Mouse (Mus musculus) liver, embryonic 11.5 days (tissue): ENCODE data around the gene 1700021F05Rik. TPM values are rescaled to one million over a fixed set of nuclear protein-coding genes. Genes with fewer than 3 reads are reported as not detected.

Experiments used
- ATAC-seq: fragments of 200-750 bp; cut with Nextera tagmentation; replicated peaks from 2 replicates; pipeline ENCODE4 v1.8.0; 2017; ENCODE audit warnings: moderate number of reproducible peaks, mild to moderate bottlenecking, moderate TSS enrichment, moderate library complexity; ENCODE audit not compliant: low FRiP score
- DNase-seq: peaks from one replicate; pipeline ENCODE4 v3.0.0-alpha.2; 2017; ENCODE audit warnings: low spot score
- H3K27ac ChIP-seq: fragments of 300-500 bp; sonication (generic); 2 replicates; pipeline ENCODE4 v1.5.1; 2014; ENCODE audit warnings: mild to moderate bottlenecking, low read depth, low read length, control low read depth
- H3K27me3 ChIP-seq: fragments of 300-500 bp; sonication (generic); replicated peaks from 2 replicates; pipeline ENCODE4 v1.6.1; 2014; ENCODE audit warnings: low read length, mixed read lengths; ENCODE audit not compliant: control insufficient read depth, insufficient read depth
- H3K36me3 ChIP-seq: fragments of 300-500 bp; sonication (generic); 2 replicates; pipeline ENCODE4 v1.6.1; 2014; ENCODE audit warnings: mild to moderate bottlenecking, low read length, moderate library complexity, mixed read lengths; ENCODE audit not compliant: control insufficient read depth, insufficient read depth
- H3K4me1 ChIP-seq: fragments of 300-500 bp; sonication (generic); replicated peaks from 2 replicates; pipeline ENCODE4 v1.6.1; 2014; ENCODE audit warnings: low read length, mixed read lengths; ENCODE audit not compliant: control insufficient read depth, insufficient read depth
- H3K4me2 ChIP-seq: fragments of 300-500 bp; sonication (generic); 2 replicates; pipeline ENCODE4 v1.6.1; 2014; ENCODE audit warnings: mild to moderate bottlenecking, control low read depth, moderate library complexity
- H3K4me3 ChIP-seq: fragments of 300-500 bp; sonication (generic); 2 replicates; pipeline ENCODE4 v1.5.1; 2014; ENCODE audit warnings: low read depth, low read length, control low read depth
- H3K9ac ChIP-seq: fragments of 300-500 bp; sonication (generic); 2 replicates; pipeline ENCODE4 v1.6.1; 2014; ENCODE audit warnings: low read depth, low read length, control low read depth
- H3K9me3 ChIP-seq: fragments of 300-500 bp; sonication (generic); 2 replicates; pipeline ENCODE4 v1.6.1; 2016; ENCODE audit warnings: low read length, inconsistent platforms, mixed read lengths; ENCODE audit not compliant: control insufficient read depth
- WGBS: fragments of 180-500 bp; shearing (Covaris S2); extraction: QIAGEN DNeasy Blood & Tissue Kit; methylation state at CpG from one replicate; pipeline ENCODE4 v1.1.7; 2014; 5-methylcytosine and 5-hydroxymethylcytosine counted together
- polyA plus RNA-seq: library from polyadenylated mRNA; unstranded; fragments of >200 nt; fragmentation: Nextera tagmentation; extraction: Ambion mirVana; gene quantifications from 2 replicates; pipeline ENCODE4 v1.2.1, GENCODE M21; 2014

Gene 1700021F05Rik
- polyA plus RNA-seq, 1 experiment from 2014 or later = 80.7 TPM

- Histone ChIP-seq H3K9me3 (no peaks in the 10 kb centered on the region), H3K36me3 (no peaks in the 10 kb centered on the region), H3K27me3 (no peaks in the 10 kb centered on the region), H3K27ac (no peak overlapping the region), H3K4me3 (no peak overlapping the region), H3K4me2 (no peak overlapping the region), H3K9ac (no peak overlapping the region), H3K4me1 (peaks cover 42% of the 10 kb centered on the region)
- ATAC-seq (no peak), DNase-seq (no peak)
- WGBS = 78% methylated on average over 6 of the region's 6 CpGs
These were observed 55.0 kb downstream of the 1700021F05Rik start for GRCm38 (mm10) chr10:43485751-43486268.

- Histone ChIP-seq H3K4me2 (peak overlapping the region; percentile 16), H3K9ac (no peak overlapping the region), H3K36me3 (no peaks in the 10 kb centered on the region), H3K27ac (no peak overlapping the region; the same call in 1 of the 2 replicates), H3K4me3 (no peak overlapping the region), H3K9me3 (no peaks in the 10 kb centered on the region), H3K4me1 (peaks cover 34% of the 10 kb centered on the region), H3K27me3 (no peaks in the 10 kb centered on the region)
- ATAC-seq = no peak
- DNase-seq = no peak
- 57% methylated on average over 9 of the region's 9 CpGs for WGBS
These were observed 57.3 kb downstream of the 1700021F05Rik start for GRCm38 (mm10) chr10:43483426-43483995.

- 86% methylated on average over 5 of the region's 5 CpGs for WGBS
- no peak overlapping the region; the same call in 1 of the 2 replicates for H3K4me2 ChIP-seq
- DNase-seq = no peak
- ATAC-seq = no peak
- no peak overlapping the region for H3K27ac ChIP-seq
- no peak overlapping the region for H3K4me3 ChIP-seq
- H3K9me3 ChIP-seq = no peaks in the 10 kb centered on the region
- H3K27me3 ChIP-seq = no peaks in the 10 kb centered on the region
- H3K36me3 ChIP-seq = no peaks in the 10 kb centered on the region
- peaks cover 32% of the 10 kb centered on the region for H3K4me1 ChIP-seq
- H3K9ac ChIP-seq = no peak overlapping the region
These were observed 58.8 kb downstream of the 1700021F05Rik start for GRCm38 (mm10) chr10:43482021-43482420.

GRCm38 (mm10) chr10:43481179-43481578, 59.6 kb downstream of the 1700021F05Rik start:
- H3K4me3 ChIP-seq = no peak overlapping the region
- 35% methylated on average over 4 of the region's 4 CpGs for WGBS
- H3K9me3 ChIP-seq = no peaks in the 10 kb centered on the region
- no peak for DNase-seq
- ATAC-seq = no peak
- no peaks in the 10 kb centered on the region for H3K27me3 ChIP-seq
- peak overlapping the region; percentile 97 for H3K4me2 ChIP-seq
- H3K27ac ChIP-seq = peak overlapping the region; percentile 15
- H3K36me3 ChIP-seq = no peaks in the 10 kb centered on the region
- H3K9ac ChIP-seq = peak overlapping the region; percentile 48
- H3K4me1 ChIP-seq = peaks cover 34% of the 10 kb centered on the region

GRCm38 (mm10) chr10:43480227-43480849, 60.5 kb downstream of the 1700021F05Rik start:
- DNase-seq (no peak), ATAC-seq (no peak)
- peaks cover 34% of the 10 kb centered on the region for H3K4me1 ChIP-seq
- no peaks in the 10 kb centered on the region for H3K9me3 ChIP-seq
- peak overlapping the region; percentile 97 for H3K4me2 ChIP-seq
- peak overlapping the region; percentile 96 for H3K27ac ChIP-seq
- H3K4me3 ChIP-seq = peak overlapping the region; percentile 79
- H3K36me3 ChIP-seq = no peaks in the 10 kb centered on the region
- no peaks in the 10 kb centered on the region for H3K27me3 ChIP-seq
- WGBS = 8% methylated on average over 13 of the region's 13 CpGs
- H3K9ac ChIP-seq = peak overlapping the region; percentile 93

GRCm38 (mm10) chr10:43479436-43480157, 61.2 kb downstream of the 1700021F05Rik start:
- no peaks in the 10 kb centered on the region for H3K36me3 ChIP-seq
- peak overlapping the region; percentile 93 for H3K9ac ChIP-seq
- no peaks in the 10 kb centered on the region for H3K27me3 ChIP-seq
- peak overlapping the region; percentile 79 for H3K4me3 ChIP-seq
- peak; percentile 87 for ATAC-seq
- peak; percentile 86 for DNase-seq
- peak overlapping the region; percentile 97 for H3K4me2 ChIP-seq
- no peaks in the 10 kb centered on the region for H3K9me3 ChIP-seq
- peaks cover 34% of the 10 kb centered on the region for H3K4me1 ChIP-seq
- peak overlapping the region; percentile 96 for H3K27ac ChIP-seq
- WGBS = under 1% methylated on average over 74 of the region's 103 CpGs

GRCm38 (mm10) chr10:43478751-43479435, 61.9 kb downstream of the 1700021F05Rik start, which contains the start of gene Bend3:
Bend3 (plus strand) TSS chr10:43478831.
- Histone ChIP-seq H3K27ac (peak within 1 kb of the TSS; percentile 96), H3K4me3 (peak within 1 kb of the TSS; percentile 79), H3K4me1 (peaks cover 34% of the 10 kb centered on the region), H3K9me3 (no peaks in the 10 kb centered on the region), H3K36me3 (no peaks in the 10 kb centered on the region), H3K27me3 (no peaks in the 10 kb centered on the region), H3K4me2 (peak within 1 kb of the TSS; percentile 97), H3K9ac (peak within 1 kb of the TSS; percentile 93)
- WGBS = under 1% methylated on average over 83 of the region's 101 CpGs
- peak; percentile 69 for DNase-seq
- ATAC-seq = peak; percentile 32
